Mouse (Mus musculus): Measurements from ENCODE around the gene Spef1. TPM values are rescaled to one million over a fixed set of nuclear protein-coding genes. Genes with fewer than 3 reads are reported as not detected.

Spef1 gene
- polyA plus RNA-seq, 1 experiment = 9.9 TPM

GRCm38 (mm10) chr2:131225178-131225577 lies 38.1 kb upstream of the Spef1 start:
- Histone ChIP-seq H3K27me3 (ENCODE audit: control insufficient read depth, insufficient read depth, low read length) (no peaks in the 10 kb centered on the region), H3K4me1 (ENCODE audit: control insufficient read depth, insufficient read depth, low read length) (no peaks in the 10 kb centered on the region), H3K4me3 (replicated peaks; ENCODE audit: insufficient read depth, low read depth, low read length) (no peak overlapping the region), H3K27ac (ENCODE audit: insufficient read depth, low read length) (no peak overlapping the region)
- no peak for DNase-seq
- 66% methylated on average over 6 of the region's 6 CpGs for WGBS
- TF ChIP-seq POLR2A (IDR thresholded peaks at IDR 0.05; ENCODE audit: borderline replicate concordance, insufficient read depth, low read length) (no peak), CTCF (IDR thresholded peaks at IDR 0.05; ENCODE audit: borderline replicate concordance, insufficient read depth, low read depth, low read length) (no peak)

GRCm38 (mm10) chr2:131223569-131223968 lies 36.5 kb upstream of the Spef1 start:
- no peaks in the 10 kb centered on the region for H3K4me1 ChIP-seq (ENCODE audit: control insufficient read depth, insufficient read depth, low read length)
- no peaks in the 10 kb centered on the region for H3K27me3 ChIP-seq (ENCODE audit: control insufficient read depth, insufficient read depth, low read length)
- WGBS = 83% methylated on average over 1 of the region's 1 CpGs
- no peak overlapping the region for H3K4me3 ChIP-seq (replicated peaks; ENCODE audit: insufficient read depth, low read depth, low read length)
- DNase-seq = no peak
- no peak for TF ChIP-seq POLR2A (IDR thresholded peaks at IDR 0.05; ENCODE audit: borderline replicate concordance, insufficient read depth, low read length)
- TF ChIP-seq CTCF (IDR thresholded peaks at IDR 0.05; ENCODE audit: borderline replicate concordance, insufficient read depth, low read depth, low read length) = no peak
- H3K27ac ChIP-seq (ENCODE audit: insufficient read depth, low read length) = no peak overlapping the region

GRCm38 (mm10) chr2:131222562-131222961 lies 35.5 kb upstream of the Spef1 start:
- Histone ChIP-seq H3K27me3 (ENCODE audit: control insufficient read depth, insufficient read depth, low read length) (no peaks in the 10 kb centered on the region), H3K4me1 (ENCODE audit: control insufficient read depth, insufficient read depth, low read length) (no peaks in the 10 kb centered on the region), H3K27ac (ENCODE audit: insufficient read depth, low read length) (no peak overlapping the region), H3K4me3 (replicated peaks; ENCODE audit: insufficient read depth, low read depth, low read length) (no peak overlapping the region)
- DNase-seq = no peak
- 35% methylated on average over 5 of the region's 5 CpGs for WGBS
- TF ChIP-seq CTCF (IDR thresholded peaks at IDR 0.05; ENCODE audit: borderline replicate concordance, insufficient read depth, low read depth, low read length) = no peak
- TF ChIP-seq POLR2A (IDR thresholded peaks at IDR 0.05; ENCODE audit: borderline replicate concordance, insufficient read depth, low read length) = no peak

GRCm38 (mm10) chr2:131221853-131222515 lies 34.9 kb upstream of the Spef1 start:
- Histone ChIP-seq H3K27me3 (ENCODE audit: control insufficient read depth, insufficient read depth, low read length) (no peaks in the 10 kb centered on the region), H3K4me1 (ENCODE audit: control insufficient read depth, insufficient read depth, low read length) (no peaks in the 10 kb centered on the region), H3K27ac (ENCODE audit: insufficient read depth, low read length) (no peak overlapping the region), H3K4me3 (replicated peaks; ENCODE audit: insufficient read depth, low read depth, low read length) (no peak overlapping the region)
- WGBS = 61% methylated on average over 3 of the region's 3 CpGs
- TF ChIP-seq POLR2A (IDR thresholded peaks at IDR 0.05; ENCODE audit: borderline replicate concordance, insufficient read depth, low read length) (no peak), CTCF (IDR thresholded peaks at IDR 0.05; ENCODE audit: borderline replicate concordance, insufficient read depth, low read depth, low read length) (no peak)
- no peak for DNase-seq

GRCm38 (mm10) chr2:131220030-131220429 lies 32.9 kb upstream of the Spef1 start:
- no peaks in the 10 kb centered on the region for H3K4me1 ChIP-seq (ENCODE audit: control insufficient read depth, insufficient read depth, low read length)
- 85% methylated on average over 4 of the region's 4 CpGs for WGBS
- H3K4me3 ChIP-seq (replicated peaks; ENCODE audit: insufficient read depth, low read depth, low read length) = no peak overlapping the region
- DNase-seq = no peak
- H3K27ac ChIP-seq (ENCODE audit: insufficient read depth, low read length) = no peak overlapping the region
- H3K27me3 ChIP-seq (ENCODE audit: control insufficient read depth, insufficient read depth, low read length) = no peaks in the 10 kb centered on the region
- TF ChIP-seq POLR2A (IDR thresholded peaks at IDR 0.05; ENCODE audit: borderline replicate concordance, insufficient read depth, low read length) (no peak), CTCF (IDR thresholded peaks at IDR 0.05; ENCODE audit: borderline replicate concordance, insufficient read depth, low read depth, low read length) (no peak)

GRCm38 (mm10) chr2:131215941-131216858 lies 29.1 kb upstream of the Spef1 start:
- Histone ChIP-seq H3K27ac (ENCODE audit: insufficient read depth, low read length) (no peak overlapping the region), H3K4me3 (replicated peaks; ENCODE audit: insufficient read depth, low read depth, low read length) (no peak overlapping the region), H3K27me3 (ENCODE audit: control insufficient read depth, insufficient read depth, low read length) (no peaks in the 10 kb centered on the region), H3K4me1 (ENCODE audit: control insufficient read depth, insufficient read depth, low read length) (peaks cover 7% of the 10 kb centered on the region)
- TF ChIP-seq POLR2A (IDR thresholded peaks at IDR 0.05; ENCODE audit: borderline replicate concordance, insufficient read depth, low read length) = no peak
- 66% methylated on average over 7 of the region's 7 CpGs for WGBS
- no peak for DNase-seq

- Histone ChIP-seq H3K4me3 (replicated peaks; ENCODE audit: insufficient read depth, low read depth, low read length) (no peak overlapping the region), H3K27ac (ENCODE audit: insufficient read depth, low read length) (no peak overlapping the region; the same call in 1 of the 2 replicates), H3K27me3 (ENCODE audit: control insufficient read depth, insufficient read depth, low read length) (no peaks in the 10 kb centered on the region), H3K4me1 (ENCODE audit: control insufficient read depth, insufficient read depth, low read length) (peaks cover 7% of the 10 kb centered on the region)
- 49% methylated on average over 7 of the region's 7 CpGs for WGBS
- DNase-seq = no peak
- no peak for TF ChIP-seq POLR2A (IDR thresholded peaks at IDR 0.05; ENCODE audit: borderline replicate concordance, insufficient read depth, low read length)
- TF ChIP-seq CTCF (IDR thresholded peaks at IDR 0.05; ENCODE audit: borderline replicate concordance, insufficient read depth, low read depth, low read length) = no peak
Measured at GRCm38 (mm10) chr2:131213773-131214172, 26.7 kb upstream of the Spef1 start.

All from cerebellum, adult 2 months (tissue).